Mouse (Mus musculus) kidney, embryonic 16.5 days (tissue): ENCODE results near the gene Clca3a2. TPM values are rescaled to one million over a fixed set of nuclear protein-coding genes. Genes with fewer than 3 reads are reported as not detected.
"Not testable (repeated sequence)": the region's sequence is repeated elsewhere in the genome, so short reads cannot be mapped to it uniquely, and the experiment has no call there.

ENCODE experiments used
- ATAC-seq: fragments of 200-750 bp; cut with Nextera tagmentation; 2 replicates; pipeline ENCODE4 v1.8.0; 2017; ENCODE audit warnings: moderate TSS enrichment; ENCODE audit not compliant: low FRiP score, low TSS enrichment
- H3K27ac ChIP-seq: fragments of 300-500 bp; sonication (generic); 2 replicates; pipeline ENCODE4 v1.5.1; 2014; ENCODE audit warnings: low read length
- H3K27me3 ChIP-seq: fragments of 300-500 bp; sonication (generic); 2 replicates; pipeline ENCODE4 v1.6.1; 2014; ENCODE audit warnings: low read length, control low read depth, mixed read lengths; ENCODE audit not compliant: insufficient read depth
- H3K36me3 ChIP-seq: fragments of 300-500 bp; sonication (generic); 2 replicates; pipeline ENCODE4 v1.6.1; 2014; ENCODE audit warnings: low read length, control low read depth, mixed read lengths; ENCODE audit not compliant: insufficient read depth
- H3K4me1 ChIP-seq: fragments of 300-500 bp; sonication (generic); 2 replicates; pipeline ENCODE4 v1.6.1; 2014; ENCODE audit warnings: low read length, control low read depth, mixed read lengths; ENCODE audit not compliant: insufficient read depth
- H3K4me2 ChIP-seq: fragments of 300-500 bp; sonication (generic); replicated peaks from 2 replicates; pipeline ENCODE4 v1.6.1; 2014; ENCODE audit warnings: low read depth, low read length
- H3K4me3 ChIP-seq: fragments of 300-500 bp; sonication (generic); 2 replicates; pipeline ENCODE4 v1.5.1; 2014; ENCODE audit warnings: mild to moderate bottlenecking, low read length
- H3K9ac ChIP-seq: fragments of 300-500 bp; sonication (generic); replicated peaks from 2 replicates; pipeline ENCODE4 v1.6.1; 2014; ENCODE audit warnings: low read length
- H3K9me3 ChIP-seq: fragments of 300-500 bp; sonication (generic); 2 replicates; pipeline ENCODE4 v1.6.1; 2016; ENCODE audit warnings: low read length, control low read depth
- WGBS: fragments of 180-500 bp; shearing (Covaris S2); extraction: QIAGEN DNeasy Blood & Tissue Kit; methylation state at CpG from one replicate; pipeline ENCODE4 v1.1.7; 2014; 5-methylcytosine and 5-hydroxymethylcytosine counted together
- polyA plus RNA-seq: library from polyadenylated mRNA; unstranded; fragments of >200 nt; fragmentation: Nextera tagmentation; extraction: Ambion mirVana; gene quantifications from 2 replicates; pipeline ENCODE4 v1.2.1, GENCODE M21; 2015

Gene Clca3a2
- 0.10 and 0.49 TPM in 2 replicates for polyA plus RNA-seq

- H3K27ac ChIP-seq, H3K27me3 ChIP-seq, H3K4me3 ChIP-seq, H3K9me3 ChIP-seq, H3K36me3 ChIP-seq, ATAC-seq, H3K4me1 ChIP-seq, H3K9ac ChIP-seq, H3K4me2 ChIP-seq: not testable (repeated sequence)
- WGBS: 77% methylated on average over 6 of the region's 6 CpGs
Observed at GRCm38 (mm10) chr3:144819219-144819618, at the start of gene Clca3a2. Clca3a2 (minus strand) TSS chr3:144819494.

DNA sequence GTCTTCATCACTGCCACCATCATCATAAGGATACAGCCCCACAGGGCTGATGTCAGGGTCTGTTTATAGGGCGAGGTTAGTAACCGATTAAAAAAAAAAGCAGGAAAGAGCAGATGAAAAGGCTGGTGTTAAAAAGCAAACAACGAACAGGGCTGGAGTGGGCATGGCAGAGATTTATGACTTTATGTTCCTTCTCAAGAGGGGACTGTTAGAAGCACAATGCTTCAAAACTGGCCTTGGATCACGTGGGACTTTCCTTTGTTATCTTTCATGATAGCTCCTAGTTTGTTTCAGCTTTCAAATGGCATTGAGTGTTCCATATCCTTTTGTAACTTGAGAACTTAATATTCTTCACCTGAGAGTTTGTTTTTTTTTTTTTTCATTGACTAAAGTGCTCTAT, 30.3 kb upstream of the Clca3a2 start:
- WGBS: 20% methylated on average over 4 of the region's 4 CpGs
- no peak for ATAC-seq
- H3K4me1 ChIP-seq: no peaks in the 10 kb centered on the region

GRCm38 (mm10) chr3:144849014-144849556, 29.8 kb upstream of the Clca3a2 start, which contains the start of gene Clca3b:
Clca3b (minus strand) TSS chr3:144849357.
- H3K9ac ChIP-seq, H3K9me3 ChIP-seq, H3K27me3 ChIP-seq, H3K4me2 ChIP-seq, ATAC-seq, H3K36me3 ChIP-seq, H3K27ac ChIP-seq, H3K4me1 ChIP-seq, H3K4me3 ChIP-seq: not testable (repeated sequence)
- WGBS: 76% methylated on average over 9 of the region's 9 CpGs

More for the DNA sequence above, 30.3 kb upstream of the Clca3a2 start:
- Histone ChIP-seq H3K4me3 (no peak overlapping the region), H3K9me3 (no peaks in the 10 kb centered on the region), H3K27me3 (no peaks in the 10 kb centered on the region), H3K27ac (no peak overlapping the region), H3K4me2 (no peak overlapping the region), H3K36me3 (no peaks in the 10 kb centered on the region), H3K9ac (no peak overlapping the region)

DNA sequence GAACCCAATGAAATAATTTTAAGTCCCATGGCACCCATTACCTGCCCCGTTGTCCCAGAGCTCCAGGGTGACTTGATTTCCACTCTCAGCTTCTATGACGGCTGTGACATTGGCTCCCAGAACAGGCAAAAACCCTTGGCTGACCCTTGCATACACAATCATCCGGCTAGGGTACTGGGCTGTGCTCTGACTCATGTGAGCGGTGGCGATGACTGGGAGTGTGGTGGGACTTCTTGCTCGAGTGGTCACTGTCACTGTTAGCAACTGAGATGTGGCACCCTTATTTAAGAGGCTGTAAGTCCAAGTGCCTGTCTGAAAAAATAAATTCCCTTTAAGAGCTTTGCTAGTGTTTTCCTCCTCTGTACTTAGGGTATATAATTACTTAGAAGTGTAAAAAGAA, 8.0 kb upstream of the Clca3a2 start:
- H3K4me3 ChIP-seq: no peak overlapping the region
- H3K36me3 ChIP-seq: no peaks in the 10 kb centered on the region
- no peak overlapping the region for H3K4me2 ChIP-seq
- whole genome bisulfite sequencing: 49% methylated on average over 6 of the region's 6 CpGs
- no peak overlapping the region for H3K27ac ChIP-seq
- peak; percentile 67; the same call in 1 of the 2 replicates for ATAC-seq
- no peaks in the 10 kb centered on the region for H3K27me3 ChIP-seq
- H3K9ac ChIP-seq: no peak overlapping the region
- no peaks in the 10 kb centered on the region for H3K9me3 ChIP-seq
- no peaks in the 10 kb centered on the region for H3K4me1 ChIP-seq

- Histone ChIP-seq H3K4me2 (no peak overlapping the region), H3K9ac (no peak overlapping the region), H3K27ac (no peak overlapping the region), H3K4me3 (no peak overlapping the region), H3K36me3 (no peaks in the 10 kb centered on the region), H3K4me1 (no peaks in the 10 kb centered on the region), H3K27me3 (no peaks in the 10 kb centered on the region), H3K9me3 (no peaks in the 10 kb centered on the region)
- peak; percentile 86; the same call in 1 of the 2 replicates for ATAC-seq
- WGBS: 12% methylated on average over 10 of the region's 10 CpGs
Observed at GRCm38 (mm10) chr3:144825151-144825550, 5.9 kb upstream of the Clca3a2 start.

DNA sequence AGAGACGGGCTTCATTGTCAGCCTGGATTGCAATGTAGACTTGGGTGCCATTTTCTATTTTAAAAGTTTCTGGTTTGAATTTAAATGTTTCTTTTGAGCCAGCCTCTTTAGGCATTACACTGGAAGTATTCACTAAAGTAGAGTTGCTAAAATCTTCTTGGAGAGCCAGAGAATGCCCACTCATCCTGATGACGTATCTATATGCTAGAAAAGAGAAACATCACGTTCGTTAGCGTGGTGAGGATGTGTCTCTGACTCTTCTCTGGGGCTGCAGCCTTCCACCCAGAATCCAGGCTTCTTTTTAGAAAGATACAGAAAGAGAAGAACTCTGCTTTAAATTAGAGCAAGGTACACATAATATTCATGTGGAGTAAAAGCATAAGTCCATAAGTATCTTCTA, 4.0 kb upstream of the Clca3a2 start:
- H3K9ac ChIP-seq: no peak overlapping the region
- no peaks in the 10 kb centered on the region for H3K36me3 ChIP-seq
- ATAC-seq: no peak
- WGBS: 79% methylated on average over 5 of the region's 5 CpGs
- H3K4me1 ChIP-seq: no peaks in the 10 kb centered on the region
- H3K4me3 ChIP-seq: no peak overlapping the region
- H3K4me2 ChIP-seq: no peak overlapping the region
- H3K27me3 ChIP-seq: no peaks in the 10 kb centered on the region
- H3K9me3 ChIP-seq: no peaks in the 10 kb centered on the region
- H3K27ac ChIP-seq: no peak overlapping the region

DNA sequence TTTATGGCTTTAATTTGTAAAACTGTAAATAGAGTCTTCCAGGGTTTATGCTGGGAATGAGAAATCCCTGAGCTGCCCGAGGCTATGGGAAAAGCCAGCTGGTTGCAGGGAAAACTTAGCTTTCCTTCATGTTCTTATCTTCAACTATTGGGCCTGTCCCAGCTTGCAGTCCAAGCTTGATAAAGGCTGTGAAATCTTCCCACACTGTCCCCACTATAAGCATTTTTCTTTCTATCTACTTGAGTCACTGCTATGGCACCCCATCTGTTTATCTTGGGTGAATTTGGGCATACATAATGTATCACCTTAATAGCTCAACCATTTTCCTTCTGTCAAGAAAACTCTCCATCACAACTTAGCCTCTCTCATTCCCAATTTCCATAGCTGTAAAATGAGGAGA, 1.3 kb upstream of the Clca3a2 start:
- no peak overlapping the region for H3K9ac ChIP-seq
- no peaks in the 10 kb centered on the region for H3K4me1 ChIP-seq
- no peaks in the 10 kb centered on the region for H3K27me3 ChIP-seq
- H3K4me2 ChIP-seq: no peak overlapping the region
- WGBS: 58% methylated on average over 1 of the region's 1 CpGs
- no peaks in the 10 kb centered on the region for H3K9me3 ChIP-seq
- no peak overlapping the region for H3K27ac ChIP-seq
- ATAC-seq: no peak
- no peaks in the 10 kb centered on the region for H3K36me3 ChIP-seq
- no peak overlapping the region for H3K4me3 ChIP-seq

DNA sequence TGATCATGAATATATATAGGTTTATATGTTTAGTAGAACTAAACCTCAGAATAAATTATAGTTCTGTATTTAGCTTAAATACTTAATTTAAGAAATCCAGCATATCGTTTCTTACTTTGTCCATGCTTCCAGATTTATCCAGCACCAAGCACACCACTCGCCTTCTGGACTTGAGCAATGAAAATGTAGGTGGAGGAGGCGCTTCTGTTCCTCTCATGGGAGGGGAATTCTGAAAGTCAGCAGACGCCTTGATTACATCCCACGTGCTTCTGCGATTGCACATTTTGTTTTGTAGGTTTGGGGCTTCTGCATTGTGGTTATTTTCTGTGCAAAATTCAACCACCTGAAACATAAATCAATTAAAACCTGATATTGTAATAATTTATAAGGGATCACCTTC, 6.0 kb downstream of the Clca3a2 start:
- H3K4me1 ChIP-seq, H3K9ac ChIP-seq, H3K4me3 ChIP-seq, H3K4me2 ChIP-seq, ATAC-seq, H3K36me3 ChIP-seq, H3K27ac ChIP-seq, H3K27me3 ChIP-seq, H3K9me3 ChIP-seq: not testable (repeated sequence)
- WGBS: 84% methylated on average over 6 of the region's 6 CpGs

DNA sequence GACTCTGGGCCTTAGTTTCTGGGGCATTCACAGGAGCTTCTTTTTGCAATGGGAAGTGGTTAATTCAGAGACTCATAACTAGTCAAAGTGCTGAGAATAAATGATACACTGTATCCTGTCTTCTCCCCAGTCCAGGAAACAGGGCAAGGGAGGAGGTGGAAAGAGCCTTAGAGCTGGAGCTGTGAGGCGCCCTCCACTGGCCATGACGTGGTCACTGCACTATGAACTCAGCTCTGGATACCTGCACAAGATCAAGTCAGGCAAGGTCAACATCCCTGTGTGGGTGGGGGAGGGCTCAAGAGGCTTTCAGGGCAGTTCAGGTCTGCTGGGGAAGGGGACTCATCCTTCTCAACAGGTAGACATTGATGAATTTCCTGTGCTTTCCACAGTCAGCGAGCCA, 7.5 kb downstream of the Clca3a2 start:
- Histone ChIP-seq H3K9me3 (no peaks in the 10 kb centered on the region), H3K4me1 (no peaks in the 10 kb centered on the region), H3K4me2 (no peak overlapping the region), H3K36me3 (no peaks in the 10 kb centered on the region), H3K4me3 (no peak overlapping the region), H3K9ac (no peak overlapping the region), H3K27me3 (no peaks in the 10 kb centered on the region), H3K27ac (no peak overlapping the region)
- 38% methylated on average over 3 of the region's 3 CpGs for WGBS
- ATAC-seq: no peak

DNA sequence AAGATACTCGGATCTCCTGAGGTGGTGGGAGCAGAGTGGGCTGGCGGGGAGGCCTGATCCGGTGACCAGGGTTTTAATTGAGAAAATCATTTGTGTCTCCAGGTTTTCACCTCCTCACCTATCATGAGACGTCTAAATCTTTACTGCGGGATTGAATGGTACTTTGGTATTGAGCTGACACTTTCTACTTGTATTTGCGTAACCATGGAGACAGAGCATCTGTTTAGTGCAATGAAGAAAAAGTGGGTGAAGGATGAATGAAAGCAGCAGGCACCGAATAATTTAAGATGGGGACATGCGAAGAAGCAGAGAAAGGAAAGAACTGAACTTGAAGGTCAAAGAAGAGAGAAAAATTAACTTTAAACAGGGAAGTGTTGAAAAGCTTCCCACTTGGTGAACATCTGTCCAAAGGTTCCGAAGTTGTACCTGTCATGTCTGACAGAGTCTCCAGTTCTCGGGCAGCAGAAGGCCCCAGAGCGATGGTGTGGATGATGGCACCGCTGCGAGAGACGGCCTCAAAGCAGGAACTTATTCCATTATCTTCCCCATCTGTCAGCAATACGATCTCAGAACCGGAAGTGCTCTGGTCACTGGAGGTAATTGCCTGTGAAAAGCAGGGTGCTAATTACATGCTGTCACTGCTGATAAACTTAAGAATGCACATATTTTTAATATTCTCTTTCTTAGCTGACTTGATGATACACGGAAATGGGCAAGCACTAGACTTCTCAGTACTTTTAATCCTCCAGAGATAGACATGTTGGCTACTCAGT, 11.0 kb downstream of the Clca3a2 start:
- H3K36me3 ChIP-seq, H3K4me2 ChIP-seq, H3K4me3 ChIP-seq, H3K27ac ChIP-seq, H3K9ac ChIP-seq, H3K4me1 ChIP-seq, H3K9me3 ChIP-seq, H3K27me3 ChIP-seq, ATAC-seq: not testable (repeated sequence)
- 57% methylated on average over 14 of the region's 17 CpGs for WGBS
